Mouse (Mus musculus) right cerebral cortex, adult 2 months (tissue): Measurements from ENCODE around the gene Sh2d3c.

ENCODE experiments used
- DNase-seq, 2 experiments: peaks; one replicate each; pipeline ENCODE4 v3.0.0; 2021 to 2022; ENCODE audit warnings: low spot score in 2 of 2

Gene Sh2d3c

GRCm38 (mm10) chr2:32720681-32721229 lies at the start of gene Sh2d3c:
TSS of gene Sh2d3c (plus strand) at chr2:32721055.
- DNase-seq, result no peak

- no peak for DNase-seq
Measured at GRCm38 (mm10) chr2:32671147-32671546, 49.7 kb upstream of the Sh2d3c start.

GRCm38 (mm10) chr2:32671907-32672595 lies 48.8 kb upstream of the Sh2d3c start:
- no peak for DNase-seq

GRCm38 (mm10) chr2:32673176-32673917 lies 47.5 kb upstream of the Sh2d3c start:
- no peak for DNase-seq

- no peak for DNase-seq
Measured at GRCm38 (mm10) chr2:32676821-32677220, 44.0 kb upstream of the Sh2d3c start.

- no peak for DNase-seq
Measured at GRCm38 (mm10) chr2:32677683-32678082, 43.2 kb upstream of the Sh2d3c start.

- peak; percentile 68 to 73 for DNase-seq
Measured at GRCm38 (mm10) chr2:32680051-32680451, 40.8 kb upstream of the Sh2d3c start.

GRCm38 (mm10) chr2:32680961-32681650 lies 39.7 kb upstream of the Sh2d3c start:
- no peak for DNase-seq

GRCm38 (mm10) chr2:32681754-32682153 lies 39.1 kb upstream of the Sh2d3c start:
- DNase-seq, result no peak

- no peak for DNase-seq
Measured at GRCm38 (mm10) chr2:32682721-32683417, 38.0 kb upstream of the Sh2d3c start.

GRCm38 (mm10) chr2:32683701-32684100 lies 37.2 kb upstream of the Sh2d3c start:
- no peak for DNase-seq

GRCm38 (mm10) chr2:32684681-32685428 lies 36.0 kb upstream of the Sh2d3c start:
- DNase-seq, result no peak

GRCm38 (mm10) chr2:32685807-32686206 lies 35.0 kb upstream of the Sh2d3c start:
- no peak for DNase-seq

- DNase-seq, result no peak
Measured at GRCm38 (mm10) chr2:32686640-32687039, 34.2 kb upstream of the Sh2d3c start.

- no peak for DNase-seq
Measured at GRCm38 (mm10) chr2:32687562-32687961, 33.3 kb upstream of the Sh2d3c start.

GRCm38 (mm10) chr2:32689420-32689819 lies 31.4 kb upstream of the Sh2d3c start:
- peak; percentile 92 to 94 for DNase-seq

GRCm38 (mm10) chr2:32691041-32691440 lies 29.8 kb upstream of the Sh2d3c start:
- DNase-seq, result no peak

GRCm38 (mm10) chr2:32692496-32692895 lies 28.4 kb upstream of the Sh2d3c start:
- DNase-seq, result no peak

- no peak for DNase-seq
Measured at GRCm38 (mm10) chr2:32693282-32693681, 27.6 kb upstream of the Sh2d3c start.

GRCm38 (mm10) chr2:32693823-32694411 lies 26.9 kb upstream of the Sh2d3c start:
- peak; percentile 92 to 95 for DNase-seq

GRCm38 (mm10) chr2:32694691-32695090 lies 26.2 kb upstream of the Sh2d3c start:
- no peak for DNase-seq
